Mouse (Mus musculus) liver, embryonic 18 days (tissue): Measurements from ENCODE around the gene Ambn. TPM values are rescaled to one million over a fixed set of nuclear protein-coding genes. Genes with fewer than 3 reads are reported as not detected.

Experiments used
- polyA plus RNA-seq: library from polyadenylated mRNA; depleted of rRNA; stranded (reverse); fragments of >200 nt; gene quantifications from 2 replicates; pipeline ENCODE4 v1.2.3, GENCODE M21; 2012; rRNA removed

Ambn gene
- not detected in 2 replicates for polyA plus RNA-seq

DNA sequence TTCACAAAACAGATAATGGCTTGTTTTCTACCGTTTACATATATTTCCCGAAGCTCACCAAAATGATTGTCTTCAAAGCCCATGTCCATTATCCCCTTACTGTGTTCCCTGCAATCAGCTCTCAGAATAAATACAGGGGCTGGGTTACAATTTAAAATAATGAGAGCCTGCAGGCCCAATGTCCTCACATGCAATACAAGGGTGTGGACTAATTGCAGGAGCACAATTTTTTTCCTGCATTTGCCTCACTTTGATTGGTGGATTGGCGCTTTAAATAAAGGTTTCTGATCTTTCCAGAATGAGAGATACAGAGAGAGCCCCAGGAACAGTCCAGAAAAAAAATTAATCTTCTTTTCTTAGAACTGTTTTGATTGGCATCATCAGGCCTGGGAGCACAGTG, at the start of gene Ambn:
Gene Ambn (plus strand): TSS at position 301 of the 400 bp plus-strand sequence.

DNA sequence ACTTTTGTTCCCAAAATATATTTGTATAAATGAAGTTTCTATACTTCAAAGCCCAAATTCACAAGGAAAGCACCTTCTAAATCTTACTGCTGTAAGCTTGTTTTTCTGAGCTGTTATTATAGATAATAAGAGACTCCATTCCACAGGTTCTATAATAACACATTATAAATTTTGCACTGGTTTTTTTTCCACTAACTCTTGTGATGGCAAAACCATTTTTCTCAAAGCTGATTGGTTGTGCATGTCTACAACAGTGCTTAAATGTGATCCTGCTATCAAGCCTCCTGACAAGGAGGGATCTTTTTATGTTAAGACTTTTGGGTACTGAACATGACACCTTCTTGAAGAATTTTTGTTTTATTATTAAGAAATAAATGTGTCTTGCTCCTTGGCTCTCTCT, 31.9 kb downstream of the Ambn start, which contains the start of gene Enam:
Gene Enam (plus strand): TSS at position 301 of the 400 bp plus-strand sequence.

Other genes starting within 250 kb of the Ambn start
- gene Gm7714, start 187.1 kb upstream of the Ambn start, polyA plus RNA-seq = not detected in 2 replicates
- gene Prol1, start 138.7 kb upstream of the Ambn start, polyA plus RNA-seq = not detected in 2 replicates
- gene Amtn, start 79.9 kb upstream of the Ambn start, polyA plus RNA-seq = not detected in 2 replicates
- gene Enam, start 32.0 kb downstream of the Ambn start, polyA plus RNA-seq = not detected in 2 replicates
- gene Jchain, start 71.9 kb downstream of the Ambn start, polyA plus RNA-seq = 0.11 and 0.13 TPM in 2 replicates
- gene Utp3, start 98.5 kb downstream of the Ambn start, polyA plus RNA-seq = 18.9 and 21.1 TPM in 2 replicates
- 6.7 and 8.0 TPM in 2 replicates for gene Rufy3, start 109.0 kb downstream of the Ambn start, polyA plus RNA-seq
- 23.6 and 23.8 TPM in 2 replicates for gene Grsf1, start 220.2 kb downstream of the Ambn start, polyA plus RNA-seq